Mouse (Mus musculus): ENCODE measurements around the gene Adgrl2.

DNA sequence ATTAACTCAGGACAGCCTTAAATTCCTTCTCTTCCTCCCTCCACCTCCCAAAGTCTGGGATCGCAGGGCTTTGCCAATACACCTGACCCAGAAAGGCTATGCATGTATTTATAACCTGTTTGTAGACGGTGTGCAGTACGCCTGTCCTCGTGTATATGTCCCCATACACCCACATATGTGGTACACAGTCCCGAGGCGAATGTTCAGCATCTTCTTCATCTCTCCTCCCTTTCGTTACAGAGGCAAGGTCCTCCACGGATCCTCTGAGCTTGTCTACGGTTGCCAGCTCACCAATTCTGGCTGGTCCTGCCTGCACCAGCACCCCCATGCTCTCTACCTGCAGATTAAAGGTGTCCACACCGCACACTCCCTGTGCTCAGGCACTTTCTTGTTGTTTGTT, 30.1 kb downstream of the Adgrl2 start:
- no peak for TF ChIP-seq CTCF (IDR thresholded peaks at IDR 0.05; ENCODE audit: low read depth)
- TF ChIP-seq EP300 (IDR thresholded peaks at IDR 0.05; ENCODE audit: low read depth), result no peak
